Mouse (Mus musculus): ENCODE measurements at regions not wholly inside any gene's neighbourhood (a gene's known extent, or its start where the extent isn't known, plus 50 kb on each side); places are given as distances from the start of the nearest gene placed in this dataset.

GRCm38 (mm10) chr10:119121575-119121974 is 118.3 kb downstream of the Cand1 start:
- TF ChIP-seq CTCF (IDR thresholded peaks at IDR 0.05; ENCODE audit: extremely low read depth, insufficient read length, insufficient replicate concordance, low read depth, low read length) (no peak), POLR2A (IDR thresholded peaks at IDR 0.05; ENCODE audit: low read depth, low read length) (no peak)
